Mouse (Mus musculus): ENCODE measurements at regions not wholly inside any gene's neighbourhood (a gene's known extent, or its start where the extent isn't known, plus 50 kb on each side); places are given as distances from the start of the nearest gene placed in this dataset.

DNA sequence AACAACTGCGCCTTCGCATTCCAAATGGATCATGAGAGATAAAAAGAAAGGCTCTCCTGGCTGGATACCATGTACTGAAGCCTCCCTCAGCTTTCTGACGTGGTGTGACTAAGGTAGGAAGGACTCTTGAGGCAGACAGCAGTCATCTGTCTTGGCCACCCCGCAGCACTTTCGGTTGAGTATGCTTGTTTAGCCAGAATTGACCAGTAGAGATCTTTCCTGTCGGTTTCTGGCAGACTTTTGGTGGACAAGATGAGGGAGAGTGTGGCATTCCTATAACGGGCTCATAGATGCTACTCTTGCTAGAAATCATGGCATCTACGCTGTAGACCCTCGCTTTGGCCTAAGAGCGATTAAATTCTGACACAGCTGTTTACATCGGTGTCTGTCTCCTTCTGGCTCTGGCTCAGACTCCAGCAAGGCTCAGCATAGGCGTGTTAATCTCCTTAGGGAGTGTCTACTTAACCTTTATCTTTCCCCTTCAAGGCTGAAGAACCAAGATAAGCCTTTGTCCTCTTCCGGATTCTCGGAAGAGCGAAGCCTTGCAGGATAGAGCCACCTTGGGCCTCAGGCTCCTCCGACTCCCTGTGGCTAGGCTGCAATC is 123.6 kb downstream of the Cd83 start:
- in situ Hi-C loops (cut with MboI; ENCODE audit: unreplicated experiment in 2 of 2), result no loop called here

DNA sequence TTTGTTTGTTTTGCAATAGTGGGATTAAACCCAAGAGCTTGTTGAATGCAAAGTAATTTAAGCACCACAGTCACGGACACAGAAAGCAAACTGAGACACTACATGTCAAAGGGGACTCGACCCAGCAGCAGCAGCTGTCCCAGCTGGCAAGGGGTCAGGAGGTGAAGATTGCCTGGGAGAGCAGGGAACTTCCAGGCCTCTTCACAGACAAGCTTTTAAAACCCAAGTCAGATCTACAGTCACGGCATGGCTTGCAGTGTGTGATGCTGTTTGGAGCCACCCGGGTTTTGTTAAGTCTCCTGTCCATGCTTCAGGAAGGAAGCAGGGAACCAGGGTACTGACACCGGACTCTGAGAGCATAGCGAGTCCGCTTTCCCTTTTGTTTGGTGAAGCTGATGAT is 125.4 kb downstream of the Cd83 start:
- in situ Hi-C loops (cut with MboI; ENCODE audit: unreplicated experiment in 2 of 2), result no loop called here

- in situ Hi-C loops (cut with MboI; ENCODE audit: unreplicated experiment in 2 of 2), result no loop called here
These were observed 128.9 kb downstream of the Cd83 start for GRCm38 (mm10) chr13:43913476-43913875.

- in situ Hi-C loops (cut with MboI; ENCODE audit: unreplicated experiment in 2 of 2), result no loop called here
These were observed 135.3 kb downstream of the Cd83 start for GRCm38 (mm10) chr13:43919781-43920420.

GRCm38 (mm10) chr13:43930081-43930981 is 145.8 kb downstream of the Cd83 start:
- in situ Hi-C loops (cut with MboI; ENCODE audit: unreplicated experiment in 2 of 2), result no loop called here

DNA sequence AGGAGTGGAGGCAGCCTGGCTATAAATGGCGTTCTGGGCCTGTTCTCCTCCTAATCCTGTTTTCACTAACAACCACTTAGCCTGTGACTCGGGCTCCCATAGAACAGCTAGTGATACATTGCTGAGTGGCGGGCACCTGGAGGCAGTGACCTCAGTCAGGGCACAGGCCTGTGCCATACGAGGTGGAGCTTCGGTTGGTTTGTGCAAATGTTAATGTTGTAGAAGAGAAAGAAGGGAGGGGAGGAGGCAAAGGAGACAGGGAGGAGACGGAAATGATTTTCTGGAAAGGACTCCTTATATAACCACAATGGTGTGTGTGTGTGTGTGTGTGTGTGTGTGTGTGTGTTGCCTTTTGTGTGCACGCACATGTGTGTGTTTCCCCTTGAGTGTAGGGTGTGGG is 148.4 kb downstream of the Cd83 start:
- in situ Hi-C loops (cut with MboI; ENCODE audit: unreplicated experiment in 2 of 2), result no loop called here

GRCm38 (mm10) chr13:43935284-43935683 is 150.7 kb downstream of the Cd83 start:
- in situ Hi-C loops (cut with MboI; ENCODE audit: unreplicated experiment in 2 of 2), result no loop called here

GRCm38 (mm10) chr13:43936504-43936903 is 151.9 kb downstream of the Cd83 start:
- in situ Hi-C loops (cut with MboI; ENCODE audit: unreplicated experiment in 2 of 2), result no loop called here

GRCm38 (mm10) chr13:43938611-43939010 is 154.0 kb downstream of the Cd83 start:
- in situ Hi-C loops (cut with MboI; ENCODE audit: unreplicated experiment in 2 of 2), result no loop called here

GRCm38 (mm10) chr13:43939375-43939774 is 154.8 kb downstream of the Cd83 start:
- in situ Hi-C loops (cut with MboI; ENCODE audit: unreplicated experiment in 2 of 2), result no loop called here

DNA sequence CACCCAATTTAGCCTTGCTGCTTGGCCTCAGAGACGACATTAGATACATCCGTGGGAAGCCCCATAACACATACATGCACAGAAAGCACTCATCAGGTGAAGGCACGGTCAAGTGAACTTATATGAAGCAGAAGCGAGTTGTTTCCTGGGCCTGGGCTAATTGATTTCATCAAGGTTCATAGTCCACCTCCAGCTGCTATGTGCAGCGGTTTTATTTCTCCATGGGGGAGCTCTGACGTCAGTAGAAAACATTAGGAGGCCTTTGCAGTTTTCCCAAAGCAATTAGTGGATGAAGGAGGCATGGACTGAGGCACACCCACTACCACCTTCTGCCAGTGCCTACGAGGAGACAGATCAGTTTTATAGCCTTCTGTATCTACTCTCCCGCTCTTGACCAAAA is 157.2 kb downstream of the Cd83 start:
- in situ Hi-C loops (cut with MboI; ENCODE audit: unreplicated experiment in 2 of 2), result no loop called here

GRCm38 (mm10) chr13:43948606-43949005 is 164.0 kb downstream of the Cd83 start:
- in situ Hi-C loops (cut with MboI; ENCODE audit: unreplicated experiment in 2 of 2), result no loop called here

- in situ Hi-C loops (cut with MboI; ENCODE audit: unreplicated experiment in 2 of 2), result loop anchor here in 1 of 2 experiments (25.0 kb wide), 1 partner anchor 1037 kb away; no protein-coding TSS in a partner anchor
These were observed 165.4 kb downstream of the Cd83 start for GRCm38 (mm10) chr13:43949740-43950643.

DNA sequence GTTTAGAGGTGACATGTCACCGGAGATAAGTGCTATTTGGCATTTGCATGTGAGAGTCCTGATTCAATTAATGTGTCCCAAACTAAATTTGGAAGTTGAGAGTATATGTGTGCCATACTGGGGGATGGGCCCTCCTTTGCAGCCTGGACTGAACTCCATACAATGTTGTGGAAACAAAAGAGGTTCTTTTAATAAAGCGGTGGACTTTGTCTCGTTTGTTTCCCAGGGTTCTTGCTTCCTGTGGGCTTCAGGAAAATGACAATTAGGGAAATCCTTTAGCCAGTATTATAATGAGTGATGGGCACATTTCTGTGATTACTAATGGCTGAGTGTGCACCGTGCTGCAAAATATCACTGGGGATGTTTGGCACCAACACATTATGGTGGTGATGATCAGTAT is 167.9 kb downstream of the Cd83 start:
- in situ Hi-C loops (cut with MboI; ENCODE audit: unreplicated experiment in 2 of 2), result loop anchor here in 1 of 2 experiments (25.0 kb wide), 1 partner anchor 1035 kb away; no protein-coding TSS in a partner anchor

- in situ Hi-C loops (cut with MboI; ENCODE audit: unreplicated experiment in 2 of 2), result loop anchor here in 1 of 2 experiments (25.0 kb wide), 1 partner anchor 1034 kb away; no protein-coding TSS in a partner anchor
These were observed 168.5 kb downstream of the Cd83 start for GRCm38 (mm10) chr13:43952972-43953592.

- in situ Hi-C loops (cut with MboI; ENCODE audit: unreplicated experiment in 2 of 2), result loop anchor here in 1 of 2 experiments (25.0 kb wide), 1 partner anchor 1032 kb away; no protein-coding TSS in a partner anchor
These were observed 170.3 kb downstream of the Cd83 start for GRCm38 (mm10) chr13:43954714-43955393.

GRCm38 (mm10) chr13:43957046-43957445 is 172.5 kb downstream of the Cd83 start:
- in situ Hi-C loops (cut with MboI; ENCODE audit: unreplicated experiment in 2 of 2), result loop anchor here in 1 of 2 experiments (25.0 kb wide), 1 partner anchor 1030 kb away; no protein-coding TSS in a partner anchor

GRCm38 (mm10) chr13:43959121-43959572 is 174.6 kb downstream of the Cd83 start:
- in situ Hi-C loops (cut with MboI; ENCODE audit: unreplicated experiment in 2 of 2), result loop anchor here in 1 of 2 experiments (25.0 kb wide), 1 partner anchor 1028 kb away; no protein-coding TSS in a partner anchor
